Mouse (Mus musculus) duodenum, adult 2 months (tissue): ENCODE data around the gene C87436. TPM values are rescaled to one million over a fixed set of nuclear protein-coding genes. Genes with fewer than 3 reads are reported as not detected.

Experiments used
- polyA plus RNA-seq: library from polyadenylated mRNA; depleted of rRNA; stranded (reverse); fragments of >200 nt; gene quantifications from 2 replicates; pipeline ENCODE4 v1.2.3, GENCODE M21; 2012; ENCODE audit warnings: low replicate concordance; rRNA removed

The C87436 gene
- 2.6 and 4.9 TPM in 2 replicates for polyA plus RNA-seq

GRCm38 (mm10) chr6:86438272-86439118, at the start of gene C87436:
Gene C87436 (plus strand): TSS chr6:86438374.

DNA sequence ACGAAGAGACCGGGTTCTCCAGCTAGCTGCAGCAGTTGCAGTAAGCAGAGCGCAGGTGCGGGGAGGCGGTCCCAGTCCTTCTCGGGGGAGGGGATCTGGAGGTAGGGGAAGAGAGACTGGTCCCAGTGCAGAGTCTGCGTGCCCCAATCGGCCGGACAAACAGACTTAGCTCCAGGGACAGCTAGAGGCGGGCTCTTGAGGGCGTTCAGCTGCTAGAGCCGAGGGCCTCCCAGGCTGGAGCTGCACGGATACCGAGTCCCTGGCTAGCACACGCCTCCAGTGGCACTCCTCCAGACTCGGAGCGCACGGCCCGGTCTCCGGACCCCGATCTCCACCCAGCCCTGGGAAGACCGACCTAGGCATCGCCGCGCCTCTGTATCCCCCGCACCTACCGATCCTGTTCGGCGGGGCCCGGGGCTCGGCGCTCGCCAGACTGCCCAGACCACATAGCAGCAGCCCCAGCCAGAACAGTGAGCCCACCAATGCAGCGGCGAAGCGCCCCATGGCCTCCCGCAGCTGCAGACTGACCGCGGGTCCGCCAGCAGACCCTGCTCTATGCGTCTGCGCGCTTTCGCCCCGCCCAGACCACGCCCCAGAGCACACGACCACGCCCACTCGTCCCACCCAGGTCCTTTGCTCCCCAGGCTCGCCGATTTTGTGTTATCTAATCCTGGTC, 41.5 kb upstream of the C87436 start, which contains the start of gene Pcyox1:
TSS of gene Pcyox1 (minus strand) at position 574 of the 676 bp plus-strand sequence.

GRCm38 (mm10) chr6:86404100-86404861, 33.9 kb upstream of the C87436 start, which contains the start of gene Tia1:
Gene Tia1 (plus strand): TSS chr6:86404219.

GRCm38 (mm10) chr6:86426358-86426757, 11.8 kb upstream of the C87436 start, which contains the start of gene Gm44790:
Gene Gm44790 (plus strand): TSS chr6:86426658.

Other genes with a start within 250 kb of the C87436 start
- 8.8 and 9.8 TPM in 2 replicates for gene Tgfa, start 243.2 kb upstream of the C87436 start, polyA plus RNA-seq
- gene Fam136a, start 72.7 kb upstream of the C87436 start, polyA plus RNA-seq = 11.2 and 22.5 TPM in 2 replicates
- 14.8 and 19.4 TPM in 2 replicates for gene Snrpg, start 67.1 kb upstream of the C87436 start, polyA plus RNA-seq
- gene Pcyox1, start 41.2 kb upstream of the C87436 start, polyA plus RNA-seq = 9.1 and 18.0 TPM in 2 replicates
- 4.5 and 6.7 TPM in 2 replicates for gene Tia1, start 34.2 kb upstream of the C87436 start, polyA plus RNA-seq
- 2.9 and 3.0 TPM in 2 replicates for gene Gm44790, start 11.7 kb upstream of the C87436 start, polyA plus RNA-seq
- 283 and 294 TPM in 2 replicates for gene Pcbp1, start 87.9 kb downstream of the C87436 start, polyA plus RNA-seq
- gene Asprv1, start 189.8 kb downstream of the C87436 start, polyA plus RNA-seq = 0.08 and 0.15 TPM in 2 replicates
- 41.7 and 183 TPM in 2 replicates for gene Mxd1, start 230.8 kb downstream of the C87436 start, polyA plus RNA-seq
- 5.0 and 5.2 TPM in 2 replicates for gene Snrnp27, start 246.1 kb downstream of the C87436 start, polyA plus RNA-seq